Mouse (Mus musculus): ENCODE results near the gene Prkag1. TPM values are rescaled to one million over a fixed set of nuclear protein-coding genes. Genes with fewer than 3 reads are reported as not detected.

Prkag1 gene
- polyA plus RNA-seq, 1 experiment = not detected

DNA sequence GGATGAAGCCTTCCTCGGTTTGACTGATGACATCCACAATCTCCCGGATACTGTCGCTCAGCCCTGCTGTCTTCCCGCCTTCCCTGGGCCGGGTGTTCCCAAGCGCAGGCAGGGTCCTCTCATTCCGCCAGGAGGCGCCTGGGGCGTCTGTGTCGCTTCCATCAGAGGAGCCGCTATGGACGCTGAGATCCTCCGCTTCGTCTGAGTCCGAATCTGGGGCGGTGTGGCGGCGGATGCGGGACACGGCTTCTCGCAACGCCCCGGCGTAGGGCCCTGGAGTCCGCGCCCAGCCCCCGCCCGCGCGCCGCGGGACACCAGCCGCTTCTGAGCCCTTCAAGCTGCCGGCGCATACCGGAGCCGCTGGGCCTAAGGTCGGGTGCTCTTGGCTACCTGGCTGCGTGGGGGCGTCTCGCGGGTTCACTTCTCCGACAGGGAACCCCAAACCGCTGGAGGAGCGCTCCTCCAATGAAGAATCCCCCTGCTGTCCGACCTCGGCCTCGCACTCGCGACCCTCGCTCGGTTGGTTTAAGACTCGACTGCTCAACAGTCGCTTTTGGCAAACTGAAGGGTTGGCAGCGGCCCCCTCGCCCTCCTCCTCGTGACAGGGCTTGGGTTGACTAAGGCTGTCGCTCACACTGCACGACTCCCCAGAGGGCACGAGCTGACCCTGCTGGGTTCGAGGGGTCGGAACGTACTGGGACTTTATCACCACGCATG is 25.8 kb downstream of the Prkag1 start:
- Histone ChIP-seq H3K4me1 (ENCODE audit: control insufficient read depth, insufficient read depth, low read length) (peaks cover 51% of the 10 kb centered on the region), H3K27ac (ENCODE audit: insufficient read depth, low read depth, low read length) (peak overlapping the region; percentile 76), H3K4me3 (ENCODE audit: insufficient read depth, low read depth, low read length) (peak overlapping the region; percentile 79)
- 2% methylated on average over 64 of the region's 64 CpGs for WGBS
- peak; percentile 54; the same call in 1 of the 2 replicates for TF ChIP-seq CTCF (IDR thresholded peaks at IDR 0.05; ENCODE audit: insufficient read depth, low read depth, low read length)
- no peak for TF ChIP-seq POLR2A (IDR thresholded peaks at IDR 0.05; ENCODE audit: insufficient read depth, low read depth, low read length)

DNA sequence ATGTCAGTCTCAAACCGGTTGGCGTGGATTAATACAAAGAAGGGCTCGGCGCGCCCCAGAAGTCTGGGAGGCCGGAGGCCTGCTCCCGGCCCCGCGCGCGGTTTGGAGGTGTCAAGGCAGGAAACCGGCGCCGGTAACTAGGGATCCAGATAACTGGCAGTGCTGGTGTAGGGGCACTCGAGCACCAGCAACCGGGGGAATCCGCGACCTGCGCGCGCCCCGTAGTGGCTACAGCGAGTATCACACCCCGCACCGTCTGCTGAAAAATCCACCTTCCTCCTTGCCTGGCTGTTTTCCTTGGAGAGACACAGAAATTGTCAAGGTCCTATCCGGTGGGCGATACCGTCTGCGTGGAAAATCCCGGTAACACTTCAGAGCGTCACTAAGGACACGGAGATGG is 27.3 kb downstream of the Prkag1 start:
- peaks cover 43% of the 10 kb centered on the region for H3K4me1 ChIP-seq (ENCODE audit: control insufficient read depth, insufficient read depth, low read length)
- peak overlapping the region; percentile 19 for H3K4me3 ChIP-seq (ENCODE audit: insufficient read depth, low read depth, low read length)
- no peak overlapping the region for H3K27ac ChIP-seq (ENCODE audit: insufficient read depth, low read depth, low read length)
- under 1% methylated on average over 32 of the region's 32 CpGs for WGBS
- TF ChIP-seq CTCF (IDR thresholded peaks at IDR 0.05; ENCODE audit: insufficient read depth, low read depth, low read length) = peak; percentile 74
- no peak for TF ChIP-seq POLR2A (IDR thresholded peaks at IDR 0.05; ENCODE audit: insufficient read depth, low read depth, low read length)

DNA sequence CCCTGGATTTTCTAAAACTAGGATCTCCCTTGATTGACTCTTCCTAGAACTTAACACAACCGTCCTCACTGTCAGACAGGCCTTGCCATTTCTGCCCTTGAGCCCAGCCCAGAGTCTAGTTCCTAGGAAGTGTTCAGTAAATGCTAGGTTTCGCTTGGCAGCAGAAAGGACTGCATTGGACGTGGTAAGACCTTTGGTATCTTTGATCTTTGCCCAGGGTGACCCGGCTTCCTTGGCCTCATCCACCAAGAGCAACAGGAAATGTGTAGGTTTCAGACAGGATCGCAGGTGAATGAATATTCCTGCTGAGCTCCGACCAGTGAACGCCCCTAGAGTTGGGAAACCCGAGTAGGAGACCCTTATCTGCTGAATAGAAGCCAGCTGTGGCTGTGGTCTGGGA is 28.4 kb downstream of the Prkag1 start:
- H3K4me3 ChIP-seq (ENCODE audit: insufficient read depth, low read depth, low read length) = no peak overlapping the region
- 31% methylated on average over 8 of the region's 8 CpGs for WGBS
- peaks cover 37% of the 10 kb centered on the region for H3K4me1 ChIP-seq (ENCODE audit: control insufficient read depth, insufficient read depth, low read length)
- no peak for TF ChIP-seq POLR2A (IDR thresholded peaks at IDR 0.05; ENCODE audit: insufficient read depth, low read depth, low read length)
- TF ChIP-seq CTCF (IDR thresholded peaks at IDR 0.05; ENCODE audit: insufficient read depth, low read depth, low read length) = no peak
- H3K27ac ChIP-seq (ENCODE audit: insufficient read depth, low read depth, low read length) = no peak overlapping the region

DNA sequence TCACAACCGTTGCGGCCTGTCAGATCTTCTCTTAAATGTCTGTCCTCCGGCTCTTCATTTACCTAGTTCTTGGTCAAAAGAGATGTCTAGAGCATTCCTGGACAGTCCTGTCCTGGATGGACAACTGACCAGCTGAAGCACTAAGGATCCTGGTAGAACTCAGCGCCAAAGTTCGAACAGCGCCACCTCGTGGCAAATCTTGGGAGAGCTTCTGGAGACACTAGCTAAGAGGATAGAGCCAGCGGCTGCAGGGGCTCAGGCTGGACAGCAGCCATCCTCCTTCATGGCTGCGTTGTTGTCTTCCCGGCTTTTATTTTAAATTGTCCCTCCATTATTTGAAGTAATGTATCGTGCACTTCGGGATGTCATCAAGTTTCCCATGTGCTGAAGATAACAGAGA is 31.9 kb downstream of the Prkag1 start:
- peaks cover 36% of the 10 kb centered on the region for H3K4me1 ChIP-seq (ENCODE audit: control insufficient read depth, insufficient read depth, low read length)
- no peak overlapping the region for H3K27ac ChIP-seq (ENCODE audit: insufficient read depth, low read depth, low read length)
- no peak overlapping the region for H3K4me3 ChIP-seq (ENCODE audit: insufficient read depth, low read depth, low read length)
- 12% methylated on average over 12 of the region's 12 CpGs for WGBS
- no peak for TF ChIP-seq POLR2A (IDR thresholded peaks at IDR 0.05; ENCODE audit: insufficient read depth, low read depth, low read length)
- TF ChIP-seq CTCF (IDR thresholded peaks at IDR 0.05; ENCODE audit: insufficient read depth, low read depth, low read length) = peak; percentile 71

DNA sequence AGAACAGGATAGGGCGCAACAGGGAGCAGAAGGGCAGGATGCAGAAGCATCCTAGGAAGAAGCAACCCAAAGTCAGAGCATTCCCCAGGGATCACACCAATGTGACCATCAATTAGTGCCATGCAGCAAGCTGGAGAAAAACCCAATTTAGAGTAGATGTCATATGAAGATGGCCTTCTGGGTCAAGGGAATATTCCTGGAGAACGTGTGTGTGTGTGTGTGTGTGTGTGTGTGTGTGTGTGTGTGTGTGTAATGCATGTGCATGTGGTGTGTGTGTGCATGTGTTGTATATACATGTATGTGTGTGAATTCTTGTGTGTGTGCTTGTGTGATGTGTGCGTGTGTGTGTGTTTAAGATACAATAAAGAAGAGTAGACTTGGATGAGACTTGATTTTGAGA is 32.4 kb downstream of the Prkag1 start:
- TF ChIP-seq CTCF (IDR thresholded peaks at IDR 0.05; ENCODE audit: insufficient read depth, low read depth, low read length) (no peak), POLR2A (IDR thresholded peaks at IDR 0.05; ENCODE audit: insufficient read depth, low read depth, low read length) (no peak)
- Histone ChIP-seq H3K4me1 (ENCODE audit: control insufficient read depth, insufficient read depth, low read length) (peaks cover 34% of the 10 kb centered on the region), H3K27ac (ENCODE audit: insufficient read depth, low read depth, low read length) (no peak overlapping the region), H3K4me3 (ENCODE audit: insufficient read depth, low read depth, low read length) (no peak overlapping the region)
- 76% methylated on average over 3 of the region's 3 CpGs for WGBS

DNA sequence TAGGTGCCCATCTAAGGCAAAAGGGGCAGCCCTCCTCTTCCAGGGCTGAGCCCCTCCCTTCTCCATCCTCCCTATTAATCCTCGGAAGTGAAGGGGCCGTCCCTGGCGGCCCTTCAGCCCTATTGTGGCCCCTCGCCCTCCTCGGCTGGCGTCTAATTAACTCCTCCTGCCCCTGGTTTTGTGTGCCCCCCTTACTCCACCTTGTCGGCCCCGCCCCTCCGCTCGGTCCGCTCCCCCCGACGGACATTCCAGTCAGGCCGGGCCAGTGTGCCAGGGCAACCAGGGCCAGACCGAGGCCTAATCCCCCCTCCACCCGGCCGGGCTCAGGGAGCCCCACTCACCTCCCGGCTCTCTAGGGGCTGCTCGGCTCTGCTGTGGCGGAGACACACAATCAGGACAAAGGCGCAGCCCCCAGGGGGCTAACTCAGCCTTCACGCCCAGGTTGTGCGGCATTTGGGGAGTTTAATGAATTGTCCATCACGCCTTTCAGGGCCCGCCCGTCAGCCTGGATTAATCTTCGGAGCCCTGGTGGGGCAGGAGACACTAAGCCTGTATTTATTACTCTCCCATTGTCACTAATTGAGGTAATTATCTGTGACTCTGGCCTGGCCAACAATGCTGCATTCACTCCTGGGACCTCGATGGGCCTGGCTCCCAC is 33.4 kb downstream of the Prkag1 start:
- WGBS = 13% methylated on average over 28 of the region's 28 CpGs
- TF ChIP-seq POLR2A (IDR thresholded peaks at IDR 0.05; ENCODE audit: insufficient read depth, low read depth, low read length) = no peak
- no peak for TF ChIP-seq CTCF (IDR thresholded peaks at IDR 0.05; ENCODE audit: insufficient read depth, low read depth, low read length)

DNA sequence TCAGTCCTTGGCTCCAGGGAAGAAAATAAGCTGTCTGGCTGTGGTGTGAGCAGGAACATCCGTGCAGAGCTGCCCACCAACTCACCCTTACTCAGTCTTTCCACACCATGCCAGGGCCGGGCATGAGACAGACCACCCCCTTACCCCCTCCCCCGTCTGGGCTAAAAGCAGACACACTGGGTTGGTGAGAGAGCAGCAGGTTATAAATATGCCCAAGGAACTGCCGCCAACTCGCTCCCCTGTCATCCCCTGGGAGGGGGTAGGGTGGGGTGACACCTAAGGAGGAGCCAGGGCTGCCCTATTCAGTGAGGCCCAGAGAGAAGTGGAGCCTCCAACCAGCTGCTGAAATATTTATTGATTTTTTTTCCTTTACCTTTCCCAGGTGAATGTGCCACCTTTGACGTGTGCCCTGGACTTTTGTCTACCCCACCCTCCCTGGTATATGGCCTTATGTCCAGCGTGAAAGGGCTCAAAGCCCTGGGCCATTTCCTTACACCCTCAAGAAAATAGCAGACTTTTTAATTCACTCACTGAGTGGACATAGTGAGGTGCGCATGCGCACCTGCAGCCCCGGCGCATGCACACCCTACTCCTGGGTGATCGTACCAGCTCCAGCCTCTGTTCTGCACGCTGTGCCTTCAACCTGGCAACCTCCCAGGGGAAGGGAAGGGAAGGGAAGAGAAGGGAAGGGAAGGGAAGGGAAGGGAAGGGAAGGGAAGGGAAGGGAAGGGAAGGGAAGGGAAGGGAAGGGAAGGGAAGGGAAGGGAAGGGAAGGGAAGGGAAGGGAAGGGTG is 34.3 kb downstream of the Prkag1 start:
- Histone ChIP-seq H3K4me3 (ENCODE audit: insufficient read depth, low read depth, low read length) (no peak overlapping the region), H3K4me1 (ENCODE audit: control insufficient read depth, insufficient read depth, low read length) (peaks cover 37% of the 10 kb centered on the region), H3K27ac (ENCODE audit: insufficient read depth, low read depth, low read length) (no peak overlapping the region)
- TF ChIP-seq POLR2A (IDR thresholded peaks at IDR 0.05; ENCODE audit: insufficient read depth, low read depth, low read length) (no peak), CTCF (IDR thresholded peaks at IDR 0.05; ENCODE audit: insufficient read depth, low read depth, low read length) (no peak)
- WGBS = 2% methylated on average over 13 of the region's 13 CpGs

More for the DNA sequence above, 33.4 kb downstream of the Prkag1 start:
- Histone ChIP-seq H3K4me3 (ENCODE audit: insufficient read depth, low read depth, low read length) (no peak overlapping the region), H3K4me1 (ENCODE audit: control insufficient read depth, insufficient read depth, low read length) (peaks cover 33% of the 10 kb centered on the region), H3K27ac (ENCODE audit: insufficient read depth, low read depth, low read length) (no peak overlapping the region)

DNA sequence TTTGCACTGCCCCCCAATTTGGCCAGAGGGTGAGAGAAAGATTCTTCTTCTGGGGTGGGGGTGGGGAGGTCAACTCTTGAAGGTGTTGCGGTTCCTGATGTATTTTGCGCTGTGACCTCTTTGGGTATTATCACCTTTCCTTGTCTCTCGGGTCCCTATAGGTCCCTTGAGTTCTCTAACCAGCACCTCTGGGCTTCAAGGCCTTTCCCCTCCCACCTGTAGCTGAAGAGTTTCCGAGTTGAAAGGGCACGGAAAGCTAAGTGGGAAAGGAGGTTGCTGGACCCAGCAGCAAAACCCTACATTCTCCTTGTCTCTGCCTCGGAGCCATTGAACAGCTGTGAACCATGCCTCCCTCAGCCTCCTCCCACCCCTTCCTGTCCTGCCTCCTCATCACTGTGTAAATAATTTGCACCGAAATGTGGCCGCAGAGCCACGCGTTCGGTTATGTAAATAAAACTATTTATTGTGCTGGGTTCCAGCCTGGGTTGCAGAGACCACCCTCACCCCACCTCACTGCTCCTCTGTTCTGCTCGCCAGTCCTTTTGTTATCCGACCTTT is 38.1 kb downstream of the Prkag1 start:
- Histone ChIP-seq H3K4me3 (ENCODE audit: insufficient read depth, low read depth, low read length) (no peak overlapping the region), H3K27ac (ENCODE audit: insufficient read depth, low read depth, low read length) (no peak overlapping the region), H3K4me1 (ENCODE audit: control insufficient read depth, insufficient read depth, low read length) (peaks cover 53% of the 10 kb centered on the region)
- 10% methylated on average over 13 of the region's 13 CpGs for whole genome bisulfite sequencing
- TF ChIP-seq POLR2A (IDR thresholded peaks at IDR 0.05; ENCODE audit: insufficient read depth, low read depth, low read length) (no peak), CTCF (IDR thresholded peaks at IDR 0.05; ENCODE audit: insufficient read depth, low read depth, low read length) (no peak)

Data from olfactory bulb, adult 2 months (tissue).